Mouse (Mus musculus) testis, adult 2 months (tissue): ENCODE results near the gene Rpgrip1l.

Experiments used
- CTCF ChIP-seq: fragments of 200-500 bp; IDR thresholded peaks from 2 replicates; pipeline ENCODE4 v1.5.1; 2012; ENCODE audit warnings: low read depth, mild to moderate bottlenecking, inconsistent platforms, low read length, moderate library complexity; ENCODE audit not compliant: control insufficient read depth, insufficient read depth, insufficient replicate concordance
- POLR2A ChIP-seq: fragments of 200-500 bp; IDR thresholded peaks from 2 replicates; pipeline ENCODE4 v1.6.1; 2012; ENCODE audit warnings: low read depth, mild to moderate bottlenecking, inconsistent platforms, low read length, moderate library complexity; ENCODE audit not compliant: control insufficient read depth

DNA sequence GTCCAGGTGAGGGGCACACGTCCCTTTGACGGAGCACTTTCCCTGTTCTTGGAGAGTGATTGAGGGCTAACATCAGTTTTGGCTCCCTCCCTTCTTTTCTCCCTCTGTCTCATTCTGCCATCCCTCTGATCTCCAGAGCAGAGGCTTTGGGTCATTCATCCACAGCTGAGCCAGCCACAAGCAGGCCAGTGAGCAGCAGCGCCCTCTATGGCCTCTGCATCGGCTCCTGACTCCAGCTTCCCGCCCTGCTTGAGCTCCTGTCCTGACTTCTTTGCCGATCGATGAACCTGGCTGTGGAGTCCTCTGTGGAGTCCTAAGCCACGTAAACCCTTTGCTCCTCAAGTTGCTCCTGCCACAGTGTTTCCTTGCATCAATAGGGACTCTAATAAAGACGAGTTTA is 11.2 kb upstream of the Rpgrip1l start:
- TF ChIP-seq CTCF (0 out of 2 replicates have a peak, but pooled peaks have one; percentile 26), POLR2A (no peak)
